Comparison of ENCODE assay signal across 7 mouse cellular contexts in genomic region chr5:147418394-147419121, GRCm38 (mm10). TPM values are rescaled to one million over a fixed set of nuclear protein-coding genes. Genes with fewer than 3 reads are reported as not detected.
DNase-seq lines count a peak whose midpoint lies in the region; ATAC-seq and TF ChIP-seq lines count a peak whose summit lies in the region.

No protein-coding gene starts in this region.

- peak; percentile 86 for DNase-seq in A20 (ENCODE audit: low read depth, low spot score)
- DNase-seq in heart, postnatal 10 days = peak; percentile 35 to 77
- peak; percentile 29 to 64 for DNase-seq in spleen, adult 18-20 months
- no peak for DNase-seq in ovary, adult 18-20 months (ENCODE audit: low spot score)

- WGBS in liver, embryonic 16.5 days (ENCODE audit: insufficient replicate concordance) = 10% methylated on average over 10 of the region's 10 CpGs

- ATAC-seq in CD4-positive, CD25-positive, alpha-beta regulatory T cell, adult 4 months = peak; percentile 97
- peak; percentile 62; the same call in 1 of the 2 replicates for ATAC-seq in liver, embryonic 16.5 days (ENCODE audit: low read depth)

- TF ChIP-seq CTCF in cortical plate, adult 2 months (IDR thresholded peaks at IDR 0.05; ENCODE audit: extremely low read depth, insufficient read depth, low read length) = peak; percentile 45

- H3K9ac ChIP-seq in liver, embryonic 16.5 days (ENCODE audit: low read depth, low read length) = 0 out of 2 replicates have a peak overlapping the region, but pooled peaks have one; percentile 28

- H3K4me2 ChIP-seq in liver, embryonic 16.5 days (ENCODE audit: low read depth, low read length) = peak overlapping the region; percentile 28

- H3K4me3 ChIP-seq in cortical plate, adult 2 months (ENCODE audit: insufficient read depth, low read length) = no peak overlapping the region
- H3K4me3 ChIP-seq in liver, embryonic 16.5 days (ENCODE audit: low read depth, low read length) = peak overlapping the region; percentile 12

- H3K9me3 ChIP-seq in liver, embryonic 16.5 days (replicated peaks; ENCODE audit: control insufficient read depth, low read length) = no peaks in the 10 kb centered on the region

- H3K4me1 ChIP-seq in cortical plate, adult 2 months (ENCODE audit: control insufficient read depth, insufficient read depth, low read length) = no peaks in the 10 kb centered on the region
- H3K4me1 ChIP-seq in liver, embryonic 16.5 days (ENCODE audit: control insufficient read depth, low read depth, low read length) = peaks cover 4% of the 10 kb centered on the region; the same call in 1 of the 2 replicates

- no peaks in the 10 kb centered on the region for H3K27me3 ChIP-seq in liver, embryonic 16.5 days (ENCODE audit: control insufficient read depth, insufficient read depth, low read depth, low read length)

- intact Hi-C loops in heart, postnatal 10 days (cut with DNase I) = loop anchor here (5.0 to 10.0 kb wide), 3 partner anchors 114 to 826 kb away; no protein-coding TSS in a partner anchor

- no peaks in the 10 kb centered on the region for H3K36me3 ChIP-seq in liver, embryonic 16.5 days (ENCODE audit: control insufficient read depth, insufficient read depth)

- TF ChIP-seq POLR2A in cortical plate, adult 2 months (IDR thresholded peaks at IDR 0.05; ENCODE audit: extremely low read depth, insufficient read depth, low read length) = no peak

- no peak overlapping the region for H3K27ac ChIP-seq in cortical plate, adult 2 months (ENCODE audit: insufficient read depth, low read length)
- H3K27ac ChIP-seq in liver, embryonic 16.5 days (ENCODE audit: low read length) = 0 out of 2 replicates have a peak overlapping the region, but pooled peaks have one; percentile 18

RNA-seq across cellular contexts. Expression of gene Pan3, which starts 11.4 kb away (rescaled TPM):
- polyA plus RNA-seq in CD4-positive, CD25-positive, alpha-beta regulatory T cell, adult 4 months (2017; shearing (Covaris generic)) = 100 to 1,000 TPM; 180 to 227 TPM
- 51.2 and 52.9 TPM in 2 replicates for polyA plus RNA-seq in cortical plate, adult 2 months (2012; rRNA removed)
- 10 to 100 TPM; 59.7 to 63.2 TPM for total RNA-seq in heart, postnatal 10 days (2021)
- polyA plus RNA-seq in liver, embryonic 16.5 days (2015; fragmentation: Nextera tagmentation; extraction: Ambion mirVana) = 29.5 and 32.0 TPM in 2 replicates

RNA-seq across cellular contexts. Expression of gene Flt3, which starts 18.3 kb away (rescaled TPM):
- polyA plus RNA-seq in CD4-positive, CD25-positive, alpha-beta regulatory T cell, adult 4 months (2017; shearing (Covaris generic)) = under 1 TPM in 1 of 2 experiments, not detected in 1; 0.37 TPM
- polyA plus RNA-seq in cortical plate, adult 2 months (2012; rRNA removed) = 6.9 and 8.8 TPM in 2 replicates
- under 1 TPM; 0.07 to 0.12 TPM for total RNA-seq in heart, postnatal 10 days (2021)
- 1.4 and 1.6 TPM in 2 replicates for polyA plus RNA-seq in liver, embryonic 16.5 days (2015; fragmentation: Nextera tagmentation; extraction: Ambion mirVana)
